Mouse (Mus musculus) liver, postnatal 0 days (tissue): ENCODE measurements around the gene Hmgb4. TPM values are rescaled to one million over a fixed set of nuclear protein-coding genes. Genes with fewer than 3 reads are reported as not detected.

ENCODE experiments used
- ATAC-seq: fragments of 200-750 bp; cut with Nextera tagmentation; 2 replicates; pipeline ENCODE4 v1.8.0; 2017; ENCODE audit warnings: mild to moderate bottlenecking, moderate library complexity
- DNase-seq: peaks from one replicate; pipeline ENCODE4 v3.0.0-alpha.2; 2016
- H3K27ac ChIP-seq: fragments of 300-500 bp; sonication (generic); 2 replicates; pipeline ENCODE4 v1.5.1; 2014; ENCODE audit warnings: antibody characterized with exemption, moderate library complexity, mild to moderate bottlenecking, low read depth
- H3K27me3 ChIP-seq: fragments of 300-500 bp; sonication (generic); 2 replicates; pipeline ENCODE4 v1.6.1; 2014; ENCODE audit warnings: low read length, control low read depth, mixed read lengths; ENCODE audit not compliant: insufficient read depth
- H3K36me3 ChIP-seq: fragments of 300-500 bp; sonication (generic); replicated peaks from 2 replicates; pipeline ENCODE4 v1.6.1; 2014; ENCODE audit warnings: mild to moderate bottlenecking, control low read depth, low read length, moderate library complexity, mixed read lengths; ENCODE audit not compliant: insufficient read depth
- H3K4me1 ChIP-seq: fragments of 300-500 bp; sonication (generic); 2 replicates; pipeline ENCODE4 v1.6.1; 2014; ENCODE audit warnings: antibody characterized with exemption, mild to moderate bottlenecking, control low read depth; ENCODE audit not compliant: insufficient read depth
- H3K4me2 ChIP-seq: fragments of 300-500 bp; sonication (generic); 2 replicates; pipeline ENCODE4 v1.6.1; 2014; ENCODE audit warnings: low read depth, mild to moderate bottlenecking, low read length, moderate library complexity, mixed read lengths
- H3K4me3 ChIP-seq: fragments of 300-500 bp; sonication (generic); 2 replicates; pipeline ENCODE4 v1.5.1; 2014; ENCODE audit warnings: low read depth, low read length
- H3K9ac ChIP-seq: fragments of 300-500 bp; sonication (generic); replicated peaks from 2 replicates; pipeline ENCODE4 v1.6.1; 2014; ENCODE audit warnings: mild to moderate bottlenecking, moderate library complexity
- H3K9me3 ChIP-seq: fragments of 300-500 bp; sonication (generic); 2 replicates; pipeline ENCODE4 v1.6.1; 2016; ENCODE audit warnings: mild to moderate bottlenecking, control low read depth, low read length, mixed read lengths
- CTCF ChIP-seq: sonication (generic); IDR thresholded peaks from 2 replicates; pipeline ENCODE4 v1.5.1; 2016; ENCODE audit warnings: antibody characterized with exemption, low read depth
- EP300 ChIP-seq: IDR thresholded peaks from 2 replicates; pipeline ENCODE4 v1.6.1; 2016; ENCODE audit warnings: antibody characterized with exemption, low read depth, mild to moderate bottlenecking
- WGBS: fragments of 180-500 bp; shearing (Covaris S2); extraction: QIAGEN DNeasy Blood & Tissue Kit; methylation state at CpG from one replicate; pipeline ENCODE4 v1.1.7; 2014; ENCODE audit not compliant: insufficient replicate concordance; 5-methylcytosine and 5-hydroxymethylcytosine counted together
- polyA plus RNA-seq: library from polyadenylated mRNA; unstranded; fragments of >200 nt; fragmentation: Nextera tagmentation; extraction: Ambion mirVana; gene quantifications from 2 replicates; pipeline ENCODE4 v1.2.1, GENCODE M21; 2015

The Hmgb4 gene
- polyA plus RNA-seq, 1 experiment from 2014 or later = not detected

GRCm38 (mm10) chr4:128259211-128259610 is 1.5 kb downstream of the Hmgb4 start:
- Histone ChIP-seq H3K36me3 (no peaks in the 10 kb centered on the region), H3K4me2 (no peak overlapping the region), H3K4me3 (no peak overlapping the region), H3K9ac (no peak overlapping the region), H3K9me3 (no peaks in the 10 kb centered on the region), H3K27me3 (no peaks in the 10 kb centered on the region), H3K4me1 (no peaks in the 10 kb centered on the region), H3K27ac (no peak overlapping the region)
- DNase-seq (no peak), ATAC-seq (no peak)
- WGBS = 77% methylated on average over 5 of the region's 5 CpGs
- TF ChIP-seq CTCF (no peak), EP300 (no peak)

GRCm38 (mm10) chr4:128248676-128249075 is 12.1 kb downstream of the Hmgb4 start:
- no peaks in the 10 kb centered on the region; the same call in 1 of the 2 replicates for H3K9me3 ChIP-seq
- no peaks in the 10 kb centered on the region for H3K36me3 ChIP-seq
- TF ChIP-seq EP300 (no peak), CTCF (no peak)
- no peaks in the 10 kb centered on the region for H3K27me3 ChIP-seq
- WGBS = 7% methylated on average over 5 of the region's 5 CpGs
- no peak overlapping the region for H3K4me3 ChIP-seq
- H3K4me2 ChIP-seq = no peak overlapping the region
- no peaks in the 10 kb centered on the region for H3K4me1 ChIP-seq
- DNase-seq (no peak), ATAC-seq (no peak)
- H3K27ac ChIP-seq = no peak overlapping the region
- H3K9ac ChIP-seq = no peak overlapping the region

- Histone ChIP-seq H3K9me3 (no peaks in the 10 kb centered on the region; the same call in 1 of the 2 replicates), H3K9ac (no peak overlapping the region), H3K27ac (no peak overlapping the region), H3K4me3 (no peak overlapping the region), H3K27me3 (no peaks in the 10 kb centered on the region), H3K36me3 (no peaks in the 10 kb centered on the region), H3K4me2 (no peak overlapping the region), H3K4me1 (no peaks in the 10 kb centered on the region)
- TF ChIP-seq CTCF (no peak), EP300 (no peak)
- 19% methylated on average over 2 of the region's 2 CpGs for WGBS
- DNase-seq (no peak), ATAC-seq (no peak)
Measured at GRCm38 (mm10) chr4:128245201-128245600, 15.6 kb downstream of the Hmgb4 start.

- Histone ChIP-seq H3K4me2 (no peak overlapping the region), H3K4me1 (no peaks in the 10 kb centered on the region), H3K9me3 (no peaks in the 10 kb centered on the region; the same call in 1 of the 2 replicates), H3K36me3 (no peaks in the 10 kb centered on the region), H3K9ac (no peak overlapping the region), H3K27me3 (no peaks in the 10 kb centered on the region), H3K4me3 (no peak overlapping the region), H3K27ac (no peak overlapping the region)
- TF ChIP-seq CTCF (no peak), EP300 (no peak)
- DNase-seq = no peak
- WGBS = 67% methylated on average over 2 of the region's 2 CpGs
- ATAC-seq = no peak
Measured at GRCm38 (mm10) chr4:128241854-128242356, 18.9 kb downstream of the Hmgb4 start.

GRCm38 (mm10) chr4:128241075-128241853 is 19.5 kb downstream of the Hmgb4 start:
- no peak for DNase-seq
- no peaks in the 10 kb centered on the region for H3K36me3 ChIP-seq
- ATAC-seq = no peak
- H3K4me3 ChIP-seq = no peak overlapping the region
- no peak for TF ChIP-seq CTCF
- TF ChIP-seq EP300 = no peak
- H3K4me2 ChIP-seq = no peak overlapping the region
- H3K4me1 ChIP-seq = no peaks in the 10 kb centered on the region
- 26% methylated on average over 19 of the region's 19 CpGs for WGBS
- no peak overlapping the region for H3K9ac ChIP-seq
- no peak overlapping the region for H3K27ac ChIP-seq
- H3K9me3 ChIP-seq = no peaks in the 10 kb centered on the region; the same call in 1 of the 2 replicates
- no peaks in the 10 kb centered on the region for H3K27me3 ChIP-seq

GRCm38 (mm10) chr4:128239113-128239512 is 21.6 kb downstream of the Hmgb4 start:
- Histone ChIP-seq H3K4me2 (no peak overlapping the region), H3K36me3 (no peaks in the 10 kb centered on the region), H3K9me3 (no peaks in the 10 kb centered on the region), H3K4me1 (no peaks in the 10 kb centered on the region), H3K27ac (no peak overlapping the region), H3K9ac (no peak overlapping the region), H3K27me3 (no peaks in the 10 kb centered on the region), H3K4me3 (no peak overlapping the region)
- TF ChIP-seq CTCF (no peak), EP300 (no peak)
- ATAC-seq (no peak), DNase-seq (no peak)
- WGBS = 39% methylated on average over 1 of the region's 1 CpGs
